Mouse (Mus musculus) forebrain, embryonic 14.5 days (tissue): ENCODE results near the gene Snapin. TPM values are rescaled to one million over a fixed set of nuclear protein-coding genes. Genes with fewer than 3 reads are reported as not detected.

Experiments
- ATAC-seq: fragments of 200-750 bp; cut with Nextera tagmentation; 2 replicates; pipeline ENCODE4 v1.8.0; 2017; ENCODE audit warnings: mild to moderate bottlenecking, moderate library complexity
- DNase-seq: peaks from one replicate; pipeline ENCODE4 v3.0.0-alpha.2; 2015; ENCODE audit warnings: low spot score
- H3K27ac ChIP-seq: fragments of 300-500 bp; sonication (generic); 2 replicates; pipeline ENCODE4 v1.5.1; 2014; ENCODE audit warnings: low read depth, mild to moderate bottlenecking, control low read depth, low read length, moderate library complexity
- H3K27me3 ChIP-seq: fragments of 300-500 bp; sonication (generic); replicated peaks from 2 replicates; pipeline ENCODE4 v1.6.1; 2014; ENCODE audit warnings: low read length, control low read depth, mixed read lengths; ENCODE audit not compliant: control insufficient read depth, insufficient read depth
- H3K36me3 ChIP-seq: fragments of 300-500 bp; sonication (generic); 2 replicates; pipeline ENCODE4 v1.6.1; 2014; ENCODE audit warnings: low read length, control low read depth; ENCODE audit not compliant: control insufficient read depth, insufficient read depth
- H3K4me1 ChIP-seq: fragments of 300-500 bp; sonication (generic); 2 replicates; pipeline ENCODE4 v1.6.1; 2014; ENCODE audit warnings: antibody characterized with exemption, low read length, control low read depth; ENCODE audit not compliant: control insufficient read depth, insufficient read depth
- H3K4me2 ChIP-seq: fragments of 300-500 bp; sonication (generic); 2 replicates; pipeline ENCODE4 v1.6.1; 2014; ENCODE audit warnings: mild to moderate bottlenecking, control low read depth, low read length
- H3K4me3 ChIP-seq: fragments of 300-500 bp; sonication (generic); 2 replicates; pipeline ENCODE4 v1.5.1; 2014; ENCODE audit warnings: low read depth, low read length, control low read depth
- H3K9ac ChIP-seq: fragments of 300-500 bp; sonication (generic); 2 replicates; pipeline ENCODE4 v1.6.1; 2014; ENCODE audit warnings: mild to moderate bottlenecking, low read length, control low read depth, moderate library complexity
- H3K9me3 ChIP-seq: fragments of 300-500 bp; sonication (generic); replicated peaks from 2 replicates; pipeline ENCODE4 v1.6.1; 2016; ENCODE audit warnings: low read length, control low read depth, mixed read lengths; ENCODE audit not compliant: control insufficient read depth
- WGBS: fragments of 180-500 bp; shearing (Covaris S2); extraction: QIAGEN DNeasy Blood & Tissue Kit; methylation state at CpG from one replicate; pipeline ENCODE4 v1.1.7; 2014; 5-methylcytosine and 5-hydroxymethylcytosine counted together
- polyA plus RNA-seq: library from polyadenylated mRNA; unstranded; fragments of >200 nt; fragmentation: Nextera tagmentation; extraction: Ambion mirVana; gene quantifications from 2 replicates; pipeline ENCODE4 v1.2.1, GENCODE M21; 2014

Gene Snapin
- polyA plus RNA-seq, 1 experiment from 2014 or later = 77.3 TPM

GRCm38 (mm10) chr3:90465686-90466310, 25.0 kb downstream of the Snapin start, which contains the start of gene Npr1:
TSS of gene Npr1 (minus strand) at chr3:90465866.
- Histone ChIP-seq H3K4me2 (peak within 1 kb of the TSS; percentile 57), H3K9me3 (no peaks in the 10 kb centered on the region), H3K4me3 (peak within 1 kb of the TSS; percentile 52), H3K36me3 (no peaks in the 10 kb centered on the region), H3K27me3 (peaks cover 37% of the 10 kb centered on the region), H3K27ac (no peak within 1 kb of the TSS), H3K4me1 (peaks cover 6% of the 10 kb centered on the region; the same call in 1 of the 2 replicates), H3K9ac (peak within 1 kb of the TSS; percentile 55)
- WGBS = 0% methylated on average over 25 of the region's 49 CpGs
- peak; percentile 66 for ATAC-seq
- peak; percentile 21 for DNase-seq

DNA sequence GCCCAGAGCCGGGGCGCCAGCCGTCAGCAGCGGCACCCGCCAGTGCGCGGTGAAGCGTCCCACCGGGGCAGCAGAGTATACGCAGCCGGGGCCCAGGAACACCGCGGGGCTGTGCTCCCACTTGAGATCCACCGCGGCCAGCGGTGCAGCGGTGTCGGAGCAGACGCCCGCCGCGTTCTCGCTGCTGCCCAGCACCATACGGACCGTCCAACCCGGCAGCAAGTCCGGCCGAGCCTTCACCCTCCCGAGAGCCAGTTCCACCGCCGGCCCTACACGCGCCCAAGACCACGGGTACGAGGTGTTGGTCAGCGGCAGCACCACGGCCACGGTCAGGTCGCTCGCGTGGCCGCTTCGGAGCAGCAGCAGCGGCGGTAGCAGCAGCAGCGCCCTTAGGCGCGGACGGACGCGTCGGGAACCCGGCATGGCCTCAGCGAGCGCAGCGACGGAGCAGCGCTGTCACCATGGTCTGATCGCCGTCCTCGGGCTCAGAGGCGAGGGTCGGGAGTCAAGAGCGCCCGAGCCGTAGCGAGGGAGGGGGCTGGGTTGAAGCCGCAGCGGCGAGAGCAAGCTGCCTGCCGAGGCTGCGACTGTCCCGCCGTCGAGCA, 25.6 kb downstream of the Snapin start:
- peak overlapping the region; percentile 52 for H3K4me3 ChIP-seq
- peaks cover 6% of the 10 kb centered on the region; the same call in 1 of the 2 replicates for H3K4me1 ChIP-seq
- no peaks in the 10 kb centered on the region for H3K9me3 ChIP-seq
- peak; percentile 52 for ATAC-seq
- H3K36me3 ChIP-seq = no peaks in the 10 kb centered on the region
- peaks cover 37% of the 10 kb centered on the region for H3K27me3 ChIP-seq
- peak overlapping the region; percentile 55 for H3K9ac ChIP-seq
- WGBS = under 1% methylated on average over 70 of the region's 75 CpGs
- no peak overlapping the region for H3K27ac ChIP-seq
- peak overlapping the region; percentile 57 for H3K4me2 ChIP-seq
- DNase-seq = peak; percentile 17

DNA sequence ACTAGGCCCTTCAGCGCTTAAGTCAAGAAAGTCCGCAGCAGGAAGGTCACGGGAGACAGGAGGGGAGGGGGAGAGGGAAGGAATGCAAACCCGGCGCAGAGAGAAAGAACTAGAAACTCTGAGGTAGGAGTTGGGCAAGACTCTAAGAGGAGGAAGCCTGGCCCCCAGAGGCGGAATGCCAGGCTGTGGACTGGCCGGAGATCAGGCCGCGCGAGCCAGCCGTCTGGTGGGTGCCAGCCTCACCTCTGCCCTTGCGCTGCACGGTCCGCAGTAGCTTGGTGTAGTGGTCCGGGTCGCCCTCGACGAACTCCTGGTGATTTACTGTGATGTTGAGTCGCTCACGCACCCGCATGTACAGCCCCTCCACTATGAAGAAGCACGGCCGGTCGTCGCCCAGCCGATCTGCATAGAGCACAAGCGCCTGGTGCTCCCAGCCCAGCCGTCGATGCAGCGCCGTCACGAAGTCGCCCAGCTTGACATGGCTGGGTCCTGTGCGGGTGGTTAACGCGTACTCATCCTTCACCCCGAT, 26.2 kb downstream of the Snapin start:
- Histone ChIP-seq H3K36me3 (no peaks in the 10 kb centered on the region), H3K4me2 (peak overlapping the region; percentile 57), H3K9ac (peak overlapping the region; percentile 55), H3K4me3 (peak overlapping the region; percentile 52), H3K9me3 (no peaks in the 10 kb centered on the region), H3K27me3 (peaks cover 37% of the 10 kb centered on the region), H3K27ac (no peak overlapping the region), H3K4me1 (peaks cover 6% of the 10 kb centered on the region; the same call in 1 of the 2 replicates)
- DNase-seq (no peak), ATAC-seq (peak; percentile 44)
- WGBS = 12% methylated on average over 37 of the region's 37 CpGs

DNA sequence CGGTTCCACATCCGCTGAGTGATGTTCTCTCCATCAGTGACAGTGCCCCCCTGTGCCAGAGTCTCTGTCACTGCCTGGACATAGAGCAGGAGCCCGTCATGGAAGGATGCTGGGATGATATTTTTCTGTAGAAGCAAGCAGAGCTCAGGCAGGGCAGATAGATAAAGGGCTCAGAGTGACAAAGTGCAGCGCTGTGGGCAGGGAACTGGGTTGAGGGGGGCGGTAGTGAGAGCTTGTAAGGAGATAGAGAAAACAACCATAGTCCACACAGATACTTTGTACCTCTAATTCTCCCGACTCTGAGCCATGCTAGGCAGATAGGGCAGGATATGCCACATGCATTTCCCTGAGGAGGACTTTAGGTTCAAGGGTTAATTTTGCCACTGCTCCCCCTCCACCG, 28.3 kb downstream of the Snapin start:
- Histone ChIP-seq H3K4me2 (no peak overlapping the region), H3K4me3 (no peak overlapping the region), H3K4me1 (peaks cover 6% of the 10 kb centered on the region; the same call in 1 of the 2 replicates), H3K36me3 (no peaks in the 10 kb centered on the region), H3K9ac (no peak overlapping the region), H3K27me3 (peaks cover 37% of the 10 kb centered on the region), H3K9me3 (no peaks in the 10 kb centered on the region), H3K27ac (no peak overlapping the region)
- 28% methylated on average over 7 of the region's 7 CpGs for WGBS
- no peak for DNase-seq
- ATAC-seq = no peak

- no peak overlapping the region for H3K4me3 ChIP-seq
- peaks cover 6% of the 10 kb centered on the region; the same call in 1 of the 2 replicates for H3K4me1 ChIP-seq
- DNase-seq (no peak), ATAC-seq (no peak)
- no peaks in the 10 kb centered on the region for H3K36me3 ChIP-seq
- no peaks in the 10 kb centered on the region for H3K9me3 ChIP-seq
- H3K27ac ChIP-seq = no peak overlapping the region
- H3K4me2 ChIP-seq = no peak overlapping the region
- 88% methylated on average over 3 of the region's 3 CpGs for WGBS
- peaks cover 37% of the 10 kb centered on the region for H3K27me3 ChIP-seq
- H3K9ac ChIP-seq = no peak overlapping the region
Measured at GRCm38 (mm10) chr3:90461935-90462334, 28.9 kb downstream of the Snapin start.

DNA sequence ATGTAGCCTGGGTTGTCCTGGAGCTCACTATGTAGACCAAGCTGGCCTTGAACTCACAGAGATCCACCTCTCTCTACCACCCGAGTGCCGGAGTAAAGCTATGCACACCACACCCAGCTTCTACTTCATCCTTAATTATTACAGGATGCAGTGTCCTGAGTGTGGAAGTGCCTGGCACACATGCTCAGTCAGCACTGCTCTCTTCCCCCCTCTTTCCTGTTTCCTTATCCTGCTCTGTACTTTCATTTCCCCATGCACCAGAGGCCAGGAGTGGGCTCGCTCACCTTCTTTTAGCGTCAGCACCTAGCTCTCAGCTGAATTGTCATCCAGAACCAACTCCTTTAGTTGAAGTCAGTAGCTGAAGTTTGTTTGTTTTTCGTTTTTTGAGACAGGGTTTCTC, 30.5 kb downstream of the Snapin start:
- H3K4me2 ChIP-seq = no peak overlapping the region
- H3K9me3 ChIP-seq = no peaks in the 10 kb centered on the region
- no peak overlapping the region for H3K9ac ChIP-seq
- ATAC-seq = no peak
- no peak overlapping the region for H3K27ac ChIP-seq
- DNase-seq = no peak
- H3K27me3 ChIP-seq = peaks cover 30% of the 10 kb centered on the region
- no peak overlapping the region for H3K4me3 ChIP-seq
- WGBS = 79% methylated on average over 5 of the region's 5 CpGs
- H3K4me1 ChIP-seq = peaks cover 3% of the 10 kb centered on the region; the same call in 1 of the 2 replicates
- H3K36me3 ChIP-seq = no peaks in the 10 kb centered on the region

- Histone ChIP-seq H3K4me1 (no peaks in the 10 kb centered on the region), H3K9ac (no peak overlapping the region), H3K27me3 (peaks cover 25% of the 10 kb centered on the region), H3K36me3 (no peaks in the 10 kb centered on the region), H3K4me3 (no peak overlapping the region), H3K4me2 (no peak overlapping the region), H3K27ac (no peak overlapping the region), H3K9me3 (no peaks in the 10 kb centered on the region)
- ATAC-seq (no peak), DNase-seq (no peak)
- 80% methylated on average over 9 of the region's 9 CpGs for WGBS
Measured at GRCm38 (mm10) chr3:90459727-90460126, 31.1 kb downstream of the Snapin start.

DNA sequence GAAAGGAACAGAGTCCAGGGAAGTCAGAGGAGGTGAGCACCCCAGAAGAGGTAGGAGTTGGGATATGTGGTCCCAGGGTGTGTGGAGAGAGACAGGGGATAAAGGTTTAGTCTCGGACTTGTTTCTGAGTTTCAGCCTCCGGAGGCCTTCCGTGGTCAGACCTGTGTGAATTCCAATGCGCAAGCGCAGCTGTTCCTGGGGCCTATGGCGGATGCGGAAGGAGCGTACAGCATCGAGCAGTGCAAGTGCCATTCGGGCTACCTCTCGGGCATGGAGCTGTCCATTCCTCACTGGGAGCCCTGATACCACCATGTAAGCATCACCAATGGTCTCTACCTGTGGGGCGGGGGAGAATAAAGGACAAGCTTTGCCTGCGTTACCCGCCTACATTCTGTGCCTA, 35.9 kb downstream of the Snapin start:
- H3K4me3 ChIP-seq = no peak overlapping the region
- H3K27ac ChIP-seq = no peak overlapping the region
- H3K9ac ChIP-seq = no peak overlapping the region
- H3K9me3 ChIP-seq = no peaks in the 10 kb centered on the region
- 85% methylated on average over 14 of the region's 14 CpGs for WGBS
- DNase-seq = no peak
- H3K4me1 ChIP-seq = no peaks in the 10 kb centered on the region
- no peak for ATAC-seq
- no peaks in the 10 kb centered on the region for H3K36me3 ChIP-seq
- no peaks in the 10 kb centered on the region for H3K27me3 ChIP-seq
- H3K4me2 ChIP-seq = no peak overlapping the region
